Comparison of ENCODE assay signal across 11 mouse cellular contexts in genomic region chr12:108317826-108318430, GRCm38 (mm10). TPM values are rescaled to one million over a fixed set of nuclear protein-coding genes. Genes with fewer than 3 reads are reported as not detected.
DNase-seq lines count a peak whose midpoint lies in the region; ATAC-seq and TF ChIP-seq lines count a peak whose summit lies in the region.
"Had no signal": no experiment of that assay in that cellular context is flagged by ENCODE, and none has a peak within 500 bp of the region (broad histone marks: within the 10 kb centered on the region; RNA-seq: fewer than 3 reads in every experiment).

No protein-coding gene starts in this region.

- H3K9ac ChIP-seq in heart, embryonic 11.5 days (ENCODE audit: low read depth, low read length), result no peak overlapping the region
- H3K9ac ChIP-seq in embryonic facial prominence, embryonic 14.5 days (ENCODE audit: low read depth, low read length), result no peak overlapping the region
- H3K9ac ChIP-seq in limb, embryonic 13.5 days, result no peak overlapping the region
- no peak overlapping the region for H3K9ac ChIP-seq in liver, embryonic 12.5 days
- H3K9ac ChIP-seq: liver, embryonic 15.5 days had no signal

- H3K36me3 ChIP-seq in heart, embryonic 11.5 days (ENCODE audit: control insufficient read depth, insufficient read depth, low read length), result no peaks in the 10 kb centered on the region
- no peaks in the 10 kb centered on the region for H3K36me3 ChIP-seq in E14TG2a.4 (ENCODE audit: insufficient read depth, low read length)
- H3K36me3 ChIP-seq in embryonic facial prominence, embryonic 14.5 days (ENCODE audit: control insufficient read depth, insufficient read depth, low read length), result no peaks in the 10 kb centered on the region
- H3K36me3 ChIP-seq in limb, embryonic 13.5 days, result no peaks in the 10 kb centered on the region
- H3K36me3 ChIP-seq in liver, embryonic 12.5 days, result no peaks in the 10 kb centered on the region
- H3K36me3 ChIP-seq: liver, embryonic 15.5 days had no signal

- no peak for DNase-seq in heart, adult 9 months (ENCODE audit: low spot score in 2 of 2)
- no peak for DNase-seq in embryonic facial prominence, embryonic 14.5 days (ENCODE audit: low spot score)
- no peak for DNase-seq in right cerebral cortex, postnatal 14 days
- DNase-seq in layer of hippocampus, adult 9-11 months, result no peak
- DNase-seq: heart, postnatal 36 days; thymus, adult 2 months had no signal

- ATAC-seq in heart, embryonic 11.5 days (replicated peaks; ENCODE audit: insufficient number of reproducible peaks, low FRiP score, low TSS enrichment), result no peak
- ATAC-seq in embryonic facial prominence, embryonic 14.5 days (ENCODE audit: low read depth), result no peak; the same call in 1 of the 2 replicates
- no peak for ATAC-seq in limb, embryonic 13.5 days (ENCODE audit: low FRiP score, low read depth)
- no peak for ATAC-seq in liver, embryonic 12.5 days

- H3K27ac ChIP-seq in heart, embryonic 11.5 days (ENCODE audit: low read depth, low read length), result no peak overlapping the region
- no peak overlapping the region for H3K27ac ChIP-seq in embryonic facial prominence, embryonic 14.5 days (replicated peaks; ENCODE audit: low read depth, low read length)
- no peak overlapping the region for H3K27ac ChIP-seq in limb, embryonic 13.5 days
- no peak overlapping the region for H3K27ac ChIP-seq in liver, embryonic 12.5 days
- H3K27ac ChIP-seq: liver, embryonic 15.5 days had no signal

- no peaks in the 10 kb centered on the region for H3K9me3 ChIP-seq in heart, embryonic 11.5 days (replicated peaks; ENCODE audit: control insufficient read depth, low read length)
- H3K9me3 ChIP-seq in E14TG2a.4 (ENCODE audit: low read length), result no peaks in the 10 kb centered on the region
- no peaks in the 10 kb centered on the region for H3K9me3 ChIP-seq in embryonic facial prominence, embryonic 14.5 days (ENCODE audit: control insufficient read depth, low read length)
- no peaks in the 10 kb centered on the region for H3K9me3 ChIP-seq in limb, embryonic 13.5 days
- H3K9me3 ChIP-seq in liver, embryonic 12.5 days (replicated peaks), result no peaks in the 10 kb centered on the region
- H3K9me3 ChIP-seq: liver, embryonic 15.5 days had no signal

- TF ChIP-seq CTCF in E14TG2a.4 (conservative IDR thresholded peaks at IDR 0.05; ENCODE audit: low read length), result no peak

- H3K4me2 ChIP-seq in heart, embryonic 11.5 days, result peak overlapping the region; percentile 57
- H3K4me2 ChIP-seq in embryonic facial prominence, embryonic 14.5 days (ENCODE audit: low read depth, low read length), result peak overlapping the region; percentile 32; the same call in 1 of the 2 replicates
- H3K4me2 ChIP-seq in limb, embryonic 13.5 days (replicated peaks), result peak overlapping the region; percentile 46
- H3K4me2 ChIP-seq in liver, embryonic 12.5 days, result no peak overlapping the region; the same call in 1 of the 2 replicates
- H3K4me2 ChIP-seq: liver, embryonic 15.5 days had no signal

- peaks cover 9% of the 10 kb centered on the region for H3K4me1 ChIP-seq in heart, embryonic 11.5 days (ENCODE audit: control insufficient read depth, insufficient read depth, low read length)
- H3K4me1 ChIP-seq in E14TG2a.4 (replicated peaks; ENCODE audit: low read depth, low read length), result peaks cover 63% of the 10 kb centered on the region
- no peaks in the 10 kb centered on the region; the same call in 1 of the 2 replicates for H3K4me1 ChIP-seq in embryonic facial prominence, embryonic 14.5 days (ENCODE audit: control insufficient read depth, insufficient read depth, low read length)
- H3K4me1 ChIP-seq in limb, embryonic 13.5 days, result peaks cover 13% of the 10 kb centered on the region
- 0 out of 2 replicates have a peak, but pooled peaks cover under 1% of the 10 kb centered on the region for H3K4me1 ChIP-seq in liver, embryonic 12.5 days
- H3K4me1 ChIP-seq: liver, embryonic 15.5 days had no signal

- H3K4me3 ChIP-seq in heart, embryonic 11.5 days (ENCODE audit: low read depth, low read length), result 0 out of 2 replicates have a peak overlapping the region, but pooled peaks have one; percentile 18
- H3K4me3 ChIP-seq in E14TG2a.4 (replicated peaks; ENCODE audit: low read length), result peak overlapping the region; percentile 67
- peak overlapping the region; percentile 19 for H3K4me3 ChIP-seq in embryonic facial prominence, embryonic 14.5 days (ENCODE audit: low read depth, low read length)
- peak overlapping the region; percentile 27 for H3K4me3 ChIP-seq in limb, embryonic 13.5 days
- H3K4me3 ChIP-seq in liver, embryonic 12.5 days, result no peak overlapping the region
- H3K4me3 ChIP-seq: liver, embryonic 15.5 days had no signal

- WGBS in heart, embryonic 11.5 days (ENCODE audit: insufficient replicate concordance), result 18% methylated on average over 18 of the region's 18 CpGs
- 16% methylated on average over 14 of the region's 18 CpGs for WGBS in embryonic facial prominence, embryonic 14.5 days
- WGBS in limb, embryonic 13.5 days, result 13% methylated on average over 18 of the region's 18 CpGs
- 16% methylated on average over 18 of the region's 18 CpGs for WGBS in liver, embryonic 12.5 days (ENCODE audit: insufficient replicate concordance)

- H3K27me3 ChIP-seq in heart, embryonic 11.5 days (ENCODE audit: control insufficient read depth, insufficient read depth, low read length), result peaks cover 48% of the 10 kb centered on the region
- H3K27me3 ChIP-seq in E14TG2a.4 (ENCODE audit: insufficient read depth, low read length), result peaks cover 83% of the 10 kb centered on the region
- H3K27me3 ChIP-seq in embryonic facial prominence, embryonic 14.5 days (replicated peaks; ENCODE audit: control insufficient read depth, insufficient read depth, low read length), result peaks cover 65% of the 10 kb centered on the region
- H3K27me3 ChIP-seq in limb, embryonic 13.5 days, result peaks cover 70% of the 10 kb centered on the region
- peaks cover 74% of the 10 kb centered on the region for H3K27me3 ChIP-seq in liver, embryonic 12.5 days (replicated peaks)

RNA-seq across cellular contexts. Expression of gene Hhipl1, which starts 11.9 kb away (rescaled TPM):
- 0.28 and 0.29 TPM in 2 replicates for polyA plus RNA-seq in heart, embryonic 11.5 days (2014; fragmentation: Nextera tagmentation; extraction: Ambion mirVana)
- polyA plus RNA-seq in embryonic facial prominence, embryonic 14.5 days (2014; fragmentation: Nextera tagmentation; extraction: Ambion mirVana), result 0.58 and 0.64 TPM in 2 replicates
- 0.83 and 1.1 TPM in 2 replicates for polyA plus RNA-seq in limb, embryonic 13.5 days (2015; fragmentation: Nextera tagmentation; extraction: Ambion mirVana)
- 0.07 and 0.17 TPM in 2 replicates for polyA plus RNA-seq in liver, embryonic 12.5 days (2016; fragmentation: Nextera tagmentation; extraction: Ambion mirVana)

RNA-seq across cellular contexts. Expression of gene Cyp46a1, which starts 16.3 kb away (rescaled TPM):
- 4.3 and 5.5 TPM in 2 replicates for polyA plus RNA-seq in heart, embryonic 11.5 days (2014; fragmentation: Nextera tagmentation; extraction: Ambion mirVana)
- 5.8 and 8.5 TPM in 2 replicates for polyA plus RNA-seq in embryonic facial prominence, embryonic 14.5 days (2014; fragmentation: Nextera tagmentation; extraction: Ambion mirVana)
- polyA plus RNA-seq in limb, embryonic 13.5 days (2015; fragmentation: Nextera tagmentation; extraction: Ambion mirVana), result 7.2 and 8.8 TPM in 2 replicates
- 0.86 and 1.7 TPM in 2 replicates for polyA plus RNA-seq in liver, embryonic 12.5 days (2016; fragmentation: Nextera tagmentation; extraction: Ambion mirVana)

RNA-seq across cellular contexts. Expression of gene Ccdc85c, which starts 42.7 kb away (rescaled TPM):
- 6.3 and 7.8 TPM in 2 replicates for polyA plus RNA-seq in heart, embryonic 11.5 days (2014; fragmentation: Nextera tagmentation; extraction: Ambion mirVana)
- polyA plus RNA-seq in embryonic facial prominence, embryonic 14.5 days (2014; fragmentation: Nextera tagmentation; extraction: Ambion mirVana), result 4.2 and 4.7 TPM in 2 replicates
- polyA plus RNA-seq in limb, embryonic 13.5 days (2015; fragmentation: Nextera tagmentation; extraction: Ambion mirVana), result 6.6 and 6.9 TPM in 2 replicates
- polyA plus RNA-seq in liver, embryonic 12.5 days (2016; fragmentation: Nextera tagmentation; extraction: Ambion mirVana), result 3.3 and 3.4 TPM in 2 replicates

RNA-seq across cellular contexts. Expression of gene Eml1, which starts 52.8 kb away (rescaled TPM):
- 48.3 and 48.7 TPM in 2 replicates for polyA plus RNA-seq in heart, embryonic 11.5 days (2014; fragmentation: Nextera tagmentation; extraction: Ambion mirVana)
- 62.3 and 62.8 TPM in 2 replicates for polyA plus RNA-seq in embryonic facial prominence, embryonic 14.5 days (2014; fragmentation: Nextera tagmentation; extraction: Ambion mirVana)
- polyA plus RNA-seq in limb, embryonic 13.5 days (2015; fragmentation: Nextera tagmentation; extraction: Ambion mirVana), result 36.5 and 41.9 TPM in 2 replicates
- 9.5 and 10.6 TPM in 2 replicates for polyA plus RNA-seq in liver, embryonic 12.5 days (2016; fragmentation: Nextera tagmentation; extraction: Ambion mirVana)
